Mouse (Mus musculus): ENCODE measurements around the gene Tmem212. TPM values are rescaled to one million over a fixed set of nuclear protein-coding genes. Genes with fewer than 3 reads are reported as not detected.
A peak's percentile ranks its signal among the peaks of the same experiment; 100 is the strongest.
"Not testable (repeated sequence)": the region's sequence is repeated elsewhere in the genome, so short reads cannot be mapped to it uniquely, and the experiment has no call there.

Gene Tmem212
- polyA plus RNA-seq (2015; fragmentation: Nextera tagmentation; extraction: Ambion mirVana): not detected in 2 replicates

GRCm38 (mm10) chr3:27896318-27896892 lies at the start of gene Tmem212:
TSS of gene Tmem212 (minus strand) at chr3:27896368.
- Histone ChIP-seq H3K36me3 (ENCODE audit: control insufficient read depth, insufficient read depth, low read length) (no peaks in the 10 kb centered on the region), H3K27ac (ENCODE audit: low read length) (no peak within 1 kb of the TSS), H3K4me2 (ENCODE audit: low read depth, low read length) (no peak within 1 kb of the TSS), H3K27me3 (replicated peaks; ENCODE audit: control insufficient read depth, insufficient read depth, low read length) (no peaks in the 10 kb centered on the region), H3K4me3 (ENCODE audit: low read length) (no peak within 1 kb of the TSS), H3K9me3 (ENCODE audit: control insufficient read depth, low read length) (no peaks in the 10 kb centered on the region), H3K4me1 (ENCODE audit: control insufficient read depth, insufficient read depth, low read length) (peaks cover 16% of the 10 kb centered on the region), H3K9ac (ENCODE audit: low read depth, low read length) (no peak within 1 kb of the TSS)
- ATAC-seq: no peak
- 66% methylated on average over 8 of the region's 8 CpGs for WGBS

- not testable (repeated sequence) for H3K9ac ChIP-seq (ENCODE audit: low read depth, low read length); H3K36me3 ChIP-seq (ENCODE audit: control insufficient read depth, insufficient read depth, low read length); H3K4me1 ChIP-seq (ENCODE audit: control insufficient read depth, insufficient read depth, low read length); H3K4me3 ChIP-seq (ENCODE audit: low read length); H3K27me3 ChIP-seq (replicated peaks; ENCODE audit: control insufficient read depth, insufficient read depth, low read length); H3K9me3 ChIP-seq (ENCODE audit: control insufficient read depth, low read length); H3K27ac ChIP-seq (ENCODE audit: low read length); H3K4me2 ChIP-seq (ENCODE audit: low read depth, low read length)
- ATAC-seq: peak; percentile 28; the same call in 1 of the 2 replicates
- 72% methylated on average over 2 of the region's 2 CpGs for WGBS
Measured at GRCm38 (mm10) chr3:27945397-27945796, 49.2 kb upstream of the Tmem212 start.

DNA sequence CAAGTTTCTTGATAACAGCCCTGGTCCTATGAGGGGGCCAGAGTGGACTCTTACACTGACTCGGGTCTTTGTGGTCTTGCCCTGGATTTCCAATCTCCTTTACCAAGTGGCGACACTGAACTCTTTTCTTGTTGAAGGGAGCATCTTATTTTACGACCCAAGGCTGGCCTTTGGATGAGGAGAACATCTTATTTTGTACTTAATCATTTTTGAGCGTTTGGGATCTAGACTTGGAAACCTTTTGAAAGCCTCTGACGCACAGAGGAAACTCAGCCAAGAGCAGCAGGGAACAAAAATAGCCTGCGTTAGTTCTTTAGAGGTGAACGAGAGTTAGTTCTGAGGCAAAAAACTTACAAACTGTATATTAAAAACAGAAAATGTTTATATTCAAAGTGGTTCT lies 46.8 kb upstream of the Tmem212 start:
- no peaks in the 10 kb centered on the region for H3K27me3 ChIP-seq (replicated peaks; ENCODE audit: control insufficient read depth, insufficient read depth, low read length)
- H3K4me2 ChIP-seq (ENCODE audit: low read depth, low read length): no peak overlapping the region
- H3K27ac ChIP-seq (ENCODE audit: low read length): no peak overlapping the region
- no peak for ATAC-seq
- no peaks in the 10 kb centered on the region for H3K36me3 ChIP-seq (ENCODE audit: control insufficient read depth, insufficient read depth, low read length)
- no peak overlapping the region for H3K9ac ChIP-seq (ENCODE audit: low read depth, low read length)
- H3K4me1 ChIP-seq (ENCODE audit: control insufficient read depth, insufficient read depth, low read length): peaks cover 10% of the 10 kb centered on the region
- no peak overlapping the region for H3K4me3 ChIP-seq (ENCODE audit: low read length)
- H3K9me3 ChIP-seq (ENCODE audit: control insufficient read depth, low read length): no peaks in the 10 kb centered on the region
- 76% methylated on average over 7 of the region's 7 CpGs for WGBS

DNA sequence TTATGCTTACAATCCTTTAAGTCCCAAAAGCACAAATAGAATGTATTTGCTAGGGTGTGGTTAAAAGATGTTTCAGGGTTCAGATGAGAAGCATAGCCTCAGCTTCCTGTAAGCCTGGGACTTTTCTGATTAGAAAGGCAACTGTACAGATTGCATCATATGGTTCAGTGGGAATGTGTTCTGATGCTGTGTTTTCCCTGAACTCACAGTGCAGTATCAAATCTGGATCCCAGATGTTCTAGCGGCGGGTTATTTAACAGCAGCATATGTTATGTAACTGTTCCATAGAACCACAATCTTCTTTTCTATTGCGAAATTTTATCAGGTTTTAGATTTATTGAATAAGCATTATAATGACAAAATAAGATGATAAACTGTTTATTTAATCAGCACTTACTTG lies 45.5 kb upstream of the Tmem212 start:
- H3K4me2 ChIP-seq (ENCODE audit: low read depth, low read length): no peak overlapping the region
- no peaks in the 10 kb centered on the region for H3K27me3 ChIP-seq (replicated peaks; ENCODE audit: control insufficient read depth, insufficient read depth, low read length)
- H3K27ac ChIP-seq (ENCODE audit: low read length): no peak overlapping the region
- ATAC-seq: no peak
- WGBS: 78% methylated on average over 3 of the region's 3 CpGs
- H3K4me1 ChIP-seq (ENCODE audit: control insufficient read depth, insufficient read depth, low read length): peaks cover 11% of the 10 kb centered on the region
- no peak overlapping the region for H3K4me3 ChIP-seq (ENCODE audit: low read length)
- H3K36me3 ChIP-seq (ENCODE audit: control insufficient read depth, insufficient read depth, low read length): no peaks in the 10 kb centered on the region
- no peak overlapping the region for H3K9ac ChIP-seq (ENCODE audit: low read depth, low read length)
- no peaks in the 10 kb centered on the region for H3K9me3 ChIP-seq (ENCODE audit: control insufficient read depth, low read length)

GRCm38 (mm10) chr3:27938381-27939323 lies 42.5 kb upstream of the Tmem212 start, which contains the start of gene Pld1:
TSS of gene Pld1 (plus strand) at chr3:27938695.
- under 1% methylated on average over 67 of the region's 68 CpGs for WGBS

DNA sequence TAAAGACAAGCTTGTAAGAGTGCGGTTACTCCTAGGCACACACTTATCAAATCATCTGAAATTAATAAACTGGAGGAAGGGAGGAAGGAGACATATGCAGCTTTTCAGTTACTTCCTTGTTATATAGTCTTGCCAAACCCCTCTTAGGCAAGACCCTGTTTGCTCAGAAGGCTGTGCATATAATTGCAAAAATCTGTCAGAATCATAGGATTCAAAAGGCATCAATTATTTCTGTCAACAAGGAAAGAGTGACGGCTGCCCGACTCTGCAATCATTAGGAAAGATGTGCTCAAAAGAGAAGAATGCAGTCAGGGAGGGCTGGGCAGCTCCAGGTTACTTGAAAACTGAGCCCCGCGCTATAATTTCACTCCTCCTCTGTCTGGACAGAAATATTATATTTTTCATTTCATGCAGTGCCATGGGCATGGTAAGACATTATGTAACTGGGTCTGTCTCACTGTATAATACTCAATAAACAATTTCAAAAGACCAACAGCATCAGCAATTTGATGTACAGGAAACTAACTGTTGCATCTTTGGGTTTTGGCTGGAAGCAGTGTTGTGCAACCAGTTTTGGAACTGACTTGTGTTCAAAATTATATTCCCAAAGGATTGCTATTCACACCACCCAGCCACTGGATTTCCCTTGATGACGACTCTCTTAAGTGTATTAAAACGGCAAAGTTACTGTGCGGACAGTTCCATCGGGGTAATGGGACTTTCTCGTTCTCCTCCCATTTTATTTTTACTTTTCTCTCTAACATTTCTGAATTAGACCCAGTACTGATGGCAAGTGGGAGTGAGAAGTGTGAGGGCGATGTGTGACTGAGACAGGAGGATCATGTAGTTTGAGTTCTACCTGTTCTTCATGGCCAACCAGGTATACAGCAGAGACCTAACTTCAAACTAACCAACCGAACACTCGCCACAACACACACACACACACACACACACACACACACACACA lies 41.3 kb upstream of the Tmem212 start:
- Histone ChIP-seq H3K27ac (ENCODE audit: low read length) (no peak overlapping the region), H3K36me3 (ENCODE audit: control insufficient read depth, insufficient read depth, low read length) (no peaks in the 10 kb centered on the region), H3K9ac (ENCODE audit: low read depth, low read length) (no peak overlapping the region), H3K4me2 (ENCODE audit: low read depth, low read length) (no peak overlapping the region), H3K9me3 (ENCODE audit: control insufficient read depth, low read length) (no peaks in the 10 kb centered on the region), H3K27me3 (replicated peaks; ENCODE audit: control insufficient read depth, insufficient read depth, low read length) (no peaks in the 10 kb centered on the region), H3K4me1 (ENCODE audit: control insufficient read depth, insufficient read depth, low read length) (peaks cover 11% of the 10 kb centered on the region), H3K4me3 (ENCODE audit: low read length) (no peak overlapping the region)
- no peak for ATAC-seq
- WGBS: 82% methylated on average over 13 of the region's 13 CpGs

More at GRCm38 (mm10) chr3:27938381-27939323, 42.5 kb upstream of the Tmem212 start, which contains the start of gene Pld1:
- ATAC-seq: peak; percentile 92
- peak within 1 kb of the TSS; percentile 97 for H3K4me2 ChIP-seq (ENCODE audit: low read depth, low read length)
- H3K9ac ChIP-seq (ENCODE audit: low read depth, low read length): peak within 1 kb of the TSS; percentile 86
- no peaks in the 10 kb centered on the region for H3K9me3 ChIP-seq (ENCODE audit: control insufficient read depth, low read length)
- peaks cover 11% of the 10 kb centered on the region for H3K4me1 ChIP-seq (ENCODE audit: control insufficient read depth, insufficient read depth, low read length)
- peak within 1 kb of the TSS; percentile 91 for H3K27ac ChIP-seq (ENCODE audit: low read length)
- no peaks in the 10 kb centered on the region for H3K27me3 ChIP-seq (replicated peaks; ENCODE audit: control insufficient read depth, insufficient read depth, low read length)
- H3K4me3 ChIP-seq (ENCODE audit: low read length): peak within 1 kb of the TSS; percentile 78
- no peaks in the 10 kb centered on the region for H3K36me3 ChIP-seq (ENCODE audit: control insufficient read depth, insufficient read depth, low read length)

GRCm38 (mm10) chr3:27936731-27937130 lies 40.6 kb upstream of the Tmem212 start:
- H3K4me1 ChIP-seq (ENCODE audit: control insufficient read depth, insufficient read depth, low read length): peaks cover 11% of the 10 kb centered on the region
- H3K4me2 ChIP-seq (ENCODE audit: low read depth, low read length): no peak overlapping the region
- H3K4me3 ChIP-seq (ENCODE audit: low read length): no peak overlapping the region
- no peaks in the 10 kb centered on the region for H3K9me3 ChIP-seq (ENCODE audit: control insufficient read depth, low read length)
- no peaks in the 10 kb centered on the region for H3K27me3 ChIP-seq (replicated peaks; ENCODE audit: control insufficient read depth, insufficient read depth, low read length)
- WGBS: 80% methylated on average over 5 of the region's 5 CpGs
- no peak overlapping the region for H3K27ac ChIP-seq (ENCODE audit: low read length)
- no peak for ATAC-seq
- no peaks in the 10 kb centered on the region for H3K36me3 ChIP-seq (ENCODE audit: control insufficient read depth, insufficient read depth, low read length)
- no peak overlapping the region for H3K9ac ChIP-seq (ENCODE audit: low read depth, low read length)

DNA sequence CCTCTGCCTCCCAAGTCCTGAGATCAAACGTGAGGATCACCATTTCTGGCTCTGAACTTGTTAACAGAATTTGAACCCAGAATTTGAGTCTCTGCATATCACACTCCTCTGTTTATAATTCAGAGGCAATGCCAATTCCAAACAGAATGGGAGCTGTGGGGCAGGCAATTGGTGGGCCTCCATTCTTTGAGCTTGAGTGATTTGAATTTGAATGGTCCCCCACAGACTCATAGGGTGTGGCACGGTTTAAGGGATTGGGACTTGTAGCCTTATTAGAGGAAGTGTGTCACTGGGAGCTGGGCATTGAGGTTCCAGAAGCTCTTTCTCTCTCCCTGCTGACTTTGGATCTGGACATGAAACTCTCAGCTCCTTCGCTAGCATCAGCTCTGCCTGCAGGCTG lies 39.5 kb upstream of the Tmem212 start:
- 73% methylated on average over 3 of the region's 3 CpGs for WGBS
- no peak for ATAC-seq
- Histone ChIP-seq H3K27me3 (replicated peaks; ENCODE audit: control insufficient read depth, insufficient read depth, low read length) (no peaks in the 10 kb centered on the region), H3K9ac (ENCODE audit: low read depth, low read length) (no peak overlapping the region), H3K4me3 (ENCODE audit: low read length) (no peak overlapping the region), H3K4me2 (ENCODE audit: low read depth, low read length) (no peak overlapping the region), H3K9me3 (ENCODE audit: control insufficient read depth, low read length) (no peaks in the 10 kb centered on the region), H3K27ac (ENCODE audit: low read length) (no peak overlapping the region), H3K36me3 (ENCODE audit: control insufficient read depth, insufficient read depth, low read length) (no peaks in the 10 kb centered on the region), H3K4me1 (ENCODE audit: control insufficient read depth, insufficient read depth, low read length) (peaks cover 11% of the 10 kb centered on the region)

GRCm38 (mm10) chr3:27932391-27932790 lies 36.2 kb upstream of the Tmem212 start:
- Histone ChIP-seq H3K4me3 (ENCODE audit: low read length) (no peak overlapping the region), H3K4me2 (ENCODE audit: low read depth, low read length) (no peak overlapping the region), H3K4me1 (ENCODE audit: control insufficient read depth, insufficient read depth, low read length) (no peaks in the 10 kb centered on the region), H3K27me3 (replicated peaks; ENCODE audit: control insufficient read depth, insufficient read depth, low read length) (no peaks in the 10 kb centered on the region), H3K36me3 (ENCODE audit: control insufficient read depth, insufficient read depth, low read length) (no peaks in the 10 kb centered on the region), H3K9me3 (ENCODE audit: control insufficient read depth, low read length) (no peaks in the 10 kb centered on the region), H3K27ac (ENCODE audit: low read length) (no peak overlapping the region), H3K9ac (ENCODE audit: low read depth, low read length) (no peak overlapping the region)
- no peak for ATAC-seq
- WGBS: 81% methylated on average over 5 of the region's 5 CpGs
